Comparison of ENCODE assay signal across 11 mouse cellular contexts in the genomic region with DNA sequence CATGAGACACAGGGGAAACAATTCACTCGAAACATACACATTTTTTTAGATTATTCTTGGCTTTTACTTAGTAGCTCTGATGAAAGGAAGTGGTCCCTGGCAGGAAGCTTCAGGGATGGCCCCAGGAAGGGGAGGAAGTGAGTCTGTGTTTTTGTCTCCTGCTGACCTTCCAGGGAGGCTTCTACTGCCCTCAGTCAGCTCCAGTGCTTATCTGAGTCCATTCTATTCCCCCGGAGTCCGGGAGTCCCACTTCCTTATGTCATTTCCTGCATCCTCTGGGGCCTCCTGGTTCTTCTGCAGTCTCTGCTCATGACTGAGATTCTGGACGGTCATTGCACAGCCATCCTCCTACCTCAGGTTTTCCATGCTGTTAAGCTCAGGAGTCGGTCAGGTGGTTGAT.
DNase-seq lines count a peak whose midpoint lies in the region; ATAC-seq lines count a peak whose summit lies in the region.
"Had no signal": no experiment of that assay in that cellular context is flagged by ENCODE, and none has a peak within 500 bp of the region (broad histone marks: within the 10 kb centered on the region; RNA-seq: fewer than 3 reads in every experiment).

No protein-coding gene starts in this region.

- no peak overlapping the region for H3K4me2 ChIP-seq in kidney, embryonic 16.5 days (replicated peaks; ENCODE audit: low read depth, low read length)
- H3K4me2 ChIP-seq: hindbrain, embryonic 14.5 days had no signal

- WGBS in kidney, embryonic 16.5 days: 52% methylated on average over 5 of the region's 5 CpGs

- peak; percentile 35; the same call in 1 of the 2 replicates for ATAC-seq in kidney, embryonic 16.5 days (ENCODE audit: low FRiP score, low TSS enrichment)
- ATAC-seq in inflammation-experienced regulatory T-cells, adult 6 months: no peak

- H3K27me3 ChIP-seq in kidney, embryonic 16.5 days (ENCODE audit: insufficient read depth, low read length): no peaks in the 10 kb centered on the region

- no peak overlapping the region for H3K9ac ChIP-seq in kidney, embryonic 16.5 days (replicated peaks; ENCODE audit: low read length)
- H3K9ac ChIP-seq: hindbrain, embryonic 14.5 days had no signal

- H3K36me3 ChIP-seq in kidney, embryonic 16.5 days (ENCODE audit: insufficient read depth, low read length): no peaks in the 10 kb centered on the region

- no peaks in the 10 kb centered on the region for H3K9me3 ChIP-seq in kidney, embryonic 16.5 days (ENCODE audit: low read length)

- no peak overlapping the region for H3K27ac ChIP-seq in kidney, embryonic 16.5 days (ENCODE audit: low read length)
- H3K27ac ChIP-seq: hindbrain, embryonic 14.5 days had no signal

- H3K4me3 ChIP-seq in kidney, embryonic 16.5 days (ENCODE audit: low read length): no peak overlapping the region
- H3K4me3 ChIP-seq: erythroblast, embryonic 14.5 days had no signal

- DNase-seq in kidney, adult 11 months: no peak
- DNase-seq in heart, adult 9 months (ENCODE audit: low spot score in 2 of 2): peak; percentile 1 to 20
- peak; percentile 14 to 20 for DNase-seq in heart, postnatal 10 days
- DNase-seq in lung, postnatal 25 days (ENCODE audit: low spot score): peak; percentile 2
- DNase-seq in urinary bladder, postnatal 36 days (ENCODE audit: low spot score in 2 of 2): no peak
- DNase-seq: cerebellum, postnatal 25 days; left cerebral cortex, postnatal 4 days had no signal

- intact Hi-C loops in heart, postnatal 10 days (cut with DNase I): no loop called here

- H3K4me1 ChIP-seq in kidney, embryonic 16.5 days (ENCODE audit: insufficient read depth, low read length): no peaks in the 10 kb centered on the region

Comparison
In these comparisons a context has a peak if more than half of its experiments do, and no peak if none do; other contexts are left out.
1. DNase-seq: peak in heart, adult 9 months (2 of 2), heart, postnatal 10 days (2 of 2) and lung, postnatal 25 days (single experiment); none in kidney, adult 11 months (single experiment) and urinary bladder, postnatal 36 days (0 of 2).